Mouse (Mus musculus): Measurements from ENCODE around the gene Ccr8.
A peak's percentile ranks its signal among the peaks of the same experiment; 100 is the strongest.

Gene Ccr8

GRCm38 (mm10) chr9:120091696-120092238 is at the start of gene Ccr8:
Gene Ccr8, plus strand, starts transcription at chr9:120092114.
- no peak for DNase-seq (ENCODE audit: low spot score in 2 of 2)

- no peak for DNase-seq (ENCODE audit: low spot score in 2 of 2)
These were observed 48.8 kb upstream of the Ccr8 start for GRCm38 (mm10) chr9:120043115-120043514.

GRCm38 (mm10) chr9:120048495-120048894 is 43.4 kb upstream of the Ccr8 start:
- DNase-seq (ENCODE audit: low spot score in 2 of 2): no peak

GRCm38 (mm10) chr9:120049407-120049806 is 42.5 kb upstream of the Ccr8 start:
- no peak for DNase-seq (ENCODE audit: low spot score in 2 of 2)

GRCm38 (mm10) chr9:120054545-120055277 is 37.2 kb upstream of the Ccr8 start:
- no peak for DNase-seq (ENCODE audit: low spot score in 2 of 2)

GRCm38 (mm10) chr9:120056201-120056600 is 35.7 kb upstream of the Ccr8 start:
- DNase-seq (ENCODE audit: low spot score in 2 of 2): no peak

GRCm38 (mm10) chr9:120058730-120059129 is 33.2 kb upstream of the Ccr8 start:
- DNase-seq (ENCODE audit: low spot score in 2 of 2): no peak

- DNase-seq (ENCODE audit: low spot score in 2 of 2): no peak
These were observed 27.6 kb upstream of the Ccr8 start for GRCm38 (mm10) chr9:120064317-120064716.

- no peak for DNase-seq (ENCODE audit: low spot score in 2 of 2)
These were observed 24.3 kb upstream of the Ccr8 start for GRCm38 (mm10) chr9:120067609-120068008.

- peak in 1 of 2 experiments; percentile 13 for DNase-seq (ENCODE audit: low spot score in 2 of 2)
These were observed 23.9 kb upstream of the Ccr8 start for GRCm38 (mm10) chr9:120068047-120068446.

GRCm38 (mm10) chr9:120069779-120070178 is 22.1 kb upstream of the Ccr8 start, which contains the start of gene Cx3cr1:
Gene Cx3cr1, minus strand, starts transcription at chr9:120069879.
- DNase-seq (ENCODE audit: low spot score in 2 of 2): no peak

GRCm38 (mm10) chr9:120071251-120071650 is 20.7 kb upstream of the Ccr8 start:
- DNase-seq (ENCODE audit: low spot score in 2 of 2): no peak

- peak; percentile 81 to 82 for DNase-seq (ENCODE audit: low spot score in 2 of 2)
These were observed 18.7 kb upstream of the Ccr8 start for GRCm38 (mm10) chr9:120073169-120073568.

GRCm38 (mm10) chr9:120074516-120074915 is 17.4 kb upstream of the Ccr8 start:
- DNase-seq (ENCODE audit: low spot score in 2 of 2): no peak

- no peak for DNase-seq (ENCODE audit: low spot score in 2 of 2)
These were observed 13.7 kb upstream of the Ccr8 start for GRCm38 (mm10) chr9:120078241-120078640.

- DNase-seq (ENCODE audit: low spot score in 2 of 2): no peak
These were observed 12.0 kb upstream of the Ccr8 start for GRCm38 (mm10) chr9:120079901-120080300.

GRCm38 (mm10) chr9:120080546-120081108 is 11.3 kb upstream of the Ccr8 start:
- DNase-seq (ENCODE audit: low spot score in 2 of 2): peak; percentile 44 to 55

GRCm38 (mm10) chr9:120081247-120081646 is 10.7 kb upstream of the Ccr8 start:
- DNase-seq (ENCODE audit: low spot score in 2 of 2): no peak

GRCm38 (mm10) chr9:120081967-120082366 is 9.9 kb upstream of the Ccr8 start:
- peak in 1 of 2 experiments; percentile 14 for DNase-seq (ENCODE audit: low spot score in 2 of 2)

GRCm38 (mm10) chr9:120082691-120083090 is 9.2 kb upstream of the Ccr8 start:
- DNase-seq (ENCODE audit: low spot score in 2 of 2): no peak

- DNase-seq (ENCODE audit: low spot score in 2 of 2): no peak
These were observed 8.6 kb upstream of the Ccr8 start for GRCm38 (mm10) chr9:120083158-120083894.

- no peak for DNase-seq (ENCODE audit: low spot score in 2 of 2)
These were observed 7.5 kb upstream of the Ccr8 start for GRCm38 (mm10) chr9:120084406-120084805.
